Mouse (Mus musculus): ENCODE data around the gene Erp29. TPM values are rescaled to one million over a fixed set of nuclear protein-coding genes. Genes with fewer than 3 reads are reported as not detected.

Erp29 gene
- polyA plus RNA-seq, 1 experiment from 2014 or later, result 185 TPM

DNA sequence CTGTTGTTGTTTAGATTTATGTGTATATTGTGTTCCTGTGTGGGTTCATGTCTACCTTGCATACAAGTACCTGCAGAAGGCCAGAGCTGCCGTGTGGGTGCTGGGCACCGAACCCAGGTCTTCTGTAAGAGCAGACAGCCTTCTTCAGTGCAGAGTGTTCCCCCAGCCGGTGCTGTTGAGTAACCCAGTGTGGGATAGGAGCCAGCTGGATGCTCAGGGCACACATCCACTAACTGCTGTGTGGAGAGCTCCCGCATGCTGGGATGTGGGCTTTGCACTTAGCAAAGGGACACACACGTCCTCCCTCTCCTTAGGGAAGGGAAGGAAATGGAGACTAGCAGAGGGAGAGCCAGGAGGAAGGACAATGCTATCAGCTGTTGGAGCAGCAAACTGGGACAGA lies 14.2 kb downstream of the Erp29 start:
- WGBS, result 74% methylated on average over 5 of the region's 5 CpGs
- Histone ChIP-seq H3K36me3 (ENCODE audit: control insufficient read depth, insufficient read depth, low read length) (peaks cover 17% of the 10 kb centered on the region), H3K4me1 (ENCODE audit: control insufficient read depth, insufficient read depth, low read length) (no peaks in the 10 kb centered on the region), H3K4me3 (replicated peaks; ENCODE audit: low read length) (no peak overlapping the region), H3K9ac (ENCODE audit: low read length) (no peak overlapping the region), H3K27me3 (ENCODE audit: control insufficient read depth, insufficient read depth, low read length) (no peaks in the 10 kb centered on the region), H3K9me3 (replicated peaks; ENCODE audit: control insufficient read depth, low read length) (no peaks in the 10 kb centered on the region), H3K27ac (ENCODE audit: low read length) (no peak overlapping the region), H3K4me2 (ENCODE audit: low read depth, low read length) (no peak overlapping the region)
- no peak for ATAC-seq (ENCODE audit: insufficient read depth, low FRiP score)

DNA sequence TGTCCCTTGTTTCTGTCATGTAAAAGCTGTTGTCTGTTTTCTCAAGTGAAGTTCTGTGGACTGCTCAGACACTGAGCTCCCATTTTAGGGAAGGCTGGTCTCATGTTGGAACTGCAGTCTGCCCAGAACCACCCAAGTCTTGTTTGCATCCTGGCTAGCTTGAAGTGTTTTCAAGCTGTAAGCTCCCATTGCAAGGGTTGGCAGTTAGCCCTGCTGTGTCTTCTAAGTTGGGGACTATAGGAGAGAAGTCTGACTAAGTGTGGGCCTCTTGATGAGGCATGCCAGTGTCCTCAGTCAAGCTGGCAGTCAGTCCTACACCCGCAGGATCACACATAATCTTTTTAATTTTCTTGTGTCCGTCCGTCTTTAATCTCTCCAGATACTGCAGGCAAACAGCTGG lies 23.4 kb downstream of the Erp29 start:
- Histone ChIP-seq H3K4me3 (replicated peaks; ENCODE audit: low read length) (no peak overlapping the region), H3K4me2 (ENCODE audit: low read depth, low read length) (no peak overlapping the region), H3K27ac (ENCODE audit: low read length) (no peak overlapping the region), H3K9me3 (replicated peaks; ENCODE audit: control insufficient read depth, low read length) (no peaks in the 10 kb centered on the region), H3K9ac (ENCODE audit: low read length) (no peak overlapping the region), H3K36me3 (ENCODE audit: control insufficient read depth, insufficient read depth, low read length) (peaks cover 51% of the 10 kb centered on the region), H3K27me3 (ENCODE audit: control insufficient read depth, insufficient read depth, low read length) (no peaks in the 10 kb centered on the region), H3K4me1 (ENCODE audit: control insufficient read depth, insufficient read depth, low read length) (no peaks in the 10 kb centered on the region)
- 93% methylated on average over 3 of the region's 3 CpGs for WGBS
- ATAC-seq (ENCODE audit: insufficient read depth, low FRiP score), result no peak

DNA sequence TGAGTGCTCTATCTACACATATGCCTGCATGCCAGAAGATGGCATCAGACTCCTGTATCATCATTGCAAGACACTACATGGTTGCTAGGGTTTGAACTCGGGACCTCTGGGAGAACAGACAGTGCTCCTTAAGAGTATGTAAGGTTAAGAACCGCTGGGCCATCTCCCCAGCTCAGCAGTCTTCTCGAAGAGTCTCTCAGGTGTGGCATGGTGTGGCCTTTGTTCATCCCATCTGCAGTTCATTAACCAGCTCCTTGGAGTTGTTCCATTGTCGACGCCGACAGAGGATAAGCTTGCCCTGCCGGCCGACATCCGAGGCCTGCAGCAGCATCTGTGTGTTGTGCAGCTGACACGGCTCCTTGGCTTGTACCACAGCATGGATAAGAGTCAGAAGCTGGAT lies 29.0 kb downstream of the Erp29 start:
- Histone ChIP-seq H3K4me1 (ENCODE audit: control insufficient read depth, insufficient read depth, low read length) (no peaks in the 10 kb centered on the region), H3K36me3 (ENCODE audit: control insufficient read depth, insufficient read depth, low read length) (peaks cover 29% of the 10 kb centered on the region), H3K4me2 (ENCODE audit: low read depth, low read length) (no peak overlapping the region), H3K9me3 (replicated peaks; ENCODE audit: control insufficient read depth, low read length) (no peaks in the 10 kb centered on the region), H3K4me3 (replicated peaks; ENCODE audit: low read length) (no peak overlapping the region), H3K9ac (ENCODE audit: low read length) (no peak overlapping the region), H3K27me3 (ENCODE audit: control insufficient read depth, insufficient read depth, low read length) (no peaks in the 10 kb centered on the region), H3K27ac (ENCODE audit: low read length) (no peak overlapping the region)
- ATAC-seq (ENCODE audit: insufficient read depth, low FRiP score), result no peak
- 92% methylated on average over 10 of the region's 10 CpGs for WGBS

DNA sequence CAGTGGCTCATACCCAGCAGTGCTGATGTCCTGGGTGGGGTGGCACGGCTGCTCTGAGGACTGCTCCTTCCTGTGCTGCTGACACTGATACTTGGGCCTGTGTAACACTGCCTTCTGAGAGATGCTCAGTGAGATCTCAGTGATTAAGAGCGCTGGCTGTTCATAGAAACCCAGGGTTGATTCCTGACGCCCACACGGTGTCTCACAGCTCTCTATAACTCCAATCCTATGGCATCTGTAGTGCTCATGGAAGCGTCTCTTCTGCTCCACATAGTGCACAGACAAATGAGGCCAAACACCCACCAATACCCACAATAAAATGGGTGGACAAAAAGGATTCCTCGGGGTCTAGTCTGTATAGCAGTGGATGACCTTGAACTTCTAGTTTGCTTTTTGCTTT lies 29.5 kb downstream of the Erp29 start:
- no peak for ATAC-seq (ENCODE audit: insufficient read depth, low FRiP score)

DNA sequence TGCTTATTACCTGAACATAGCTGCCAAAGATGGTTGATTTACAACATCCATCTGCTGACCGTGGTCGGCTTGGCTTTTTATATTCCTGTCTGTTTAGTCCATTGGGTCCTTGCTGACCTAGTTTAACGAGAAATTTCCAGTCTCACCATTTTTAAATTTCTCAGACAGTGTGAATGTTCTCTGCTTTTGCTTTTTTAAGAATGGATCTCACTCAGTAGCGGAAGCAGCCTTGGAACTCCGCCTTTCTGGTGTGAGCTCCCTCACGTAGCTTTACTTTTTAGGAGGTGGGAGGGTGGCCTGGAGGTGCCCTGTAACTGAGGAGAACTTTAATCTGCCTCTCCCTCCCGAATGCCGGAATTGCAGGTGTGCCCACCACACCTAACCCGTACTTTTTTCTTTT lies 31.6 kb downstream of the Erp29 start:
- Histone ChIP-seq H3K36me3 (ENCODE audit: control insufficient read depth, insufficient read depth, low read length) (peaks cover 31% of the 10 kb centered on the region), H3K4me1 (ENCODE audit: control insufficient read depth, insufficient read depth, low read length) (no peaks in the 10 kb centered on the region), H3K27me3 (ENCODE audit: control insufficient read depth, insufficient read depth, low read length) (no peaks in the 10 kb centered on the region), H3K9ac (ENCODE audit: low read length) (no peak overlapping the region), H3K4me3 (replicated peaks; ENCODE audit: low read length) (no peak overlapping the region), H3K4me2 (ENCODE audit: low read depth, low read length) (no peak overlapping the region), H3K27ac (ENCODE audit: low read length) (no peak overlapping the region), H3K9me3 (replicated peaks; ENCODE audit: control insufficient read depth, low read length) (0 out of 2 replicates have a peak, but pooled peaks cover 4% of the 10 kb centered on the region)
- WGBS, result 88% methylated on average over 9 of the region's 9 CpGs
- ATAC-seq (ENCODE audit: insufficient read depth, low FRiP score), result no peak

More for the DNA sequence above, 29.5 kb downstream of the Erp29 start:
- Histone ChIP-seq H3K27ac (ENCODE audit: low read length) (no peak overlapping the region), H3K4me1 (ENCODE audit: control insufficient read depth, insufficient read depth, low read length) (no peaks in the 10 kb centered on the region), H3K36me3 (ENCODE audit: control insufficient read depth, insufficient read depth, low read length) (peaks cover 31% of the 10 kb centered on the region), H3K9ac (ENCODE audit: low read length) (no peak overlapping the region), H3K4me2 (ENCODE audit: low read depth, low read length) (no peak overlapping the region), H3K27me3 (ENCODE audit: control insufficient read depth, insufficient read depth, low read length) (no peaks in the 10 kb centered on the region), H3K4me3 (replicated peaks; ENCODE audit: low read length) (no peak overlapping the region), H3K9me3 (replicated peaks; ENCODE audit: control insufficient read depth, low read length) (no peaks in the 10 kb centered on the region)
- 91% methylated on average over 6 of the region's 6 CpGs for WGBS

DNA sequence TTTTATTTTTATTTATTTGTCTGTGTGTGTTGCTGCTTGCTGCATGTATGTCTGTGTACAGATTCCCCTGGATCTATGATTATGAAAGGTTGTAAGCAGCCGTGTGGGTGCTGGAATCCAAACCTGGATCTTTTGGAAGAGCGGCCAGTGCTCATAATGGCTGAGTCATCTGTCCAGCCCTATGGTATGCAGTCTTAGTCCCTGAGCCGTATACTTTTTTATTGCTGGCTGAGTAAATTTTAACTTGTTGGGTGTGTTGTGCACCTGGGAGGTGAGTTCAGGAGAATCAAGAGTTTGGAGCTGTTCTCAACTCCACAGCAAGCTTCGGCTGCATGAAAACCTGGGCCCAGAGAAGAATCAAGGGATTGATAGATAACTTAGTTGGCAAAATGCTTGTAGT lies 41.3 kb downstream of the Erp29 start:
- ATAC-seq (ENCODE audit: insufficient read depth, low FRiP score), result no peak
- no peaks in the 10 kb centered on the region for H3K27me3 ChIP-seq (ENCODE audit: control insufficient read depth, insufficient read depth, low read length)
- WGBS, result 86% methylated on average over 4 of the region's 4 CpGs
- no peaks in the 10 kb centered on the region for H3K9me3 ChIP-seq (replicated peaks; ENCODE audit: control insufficient read depth, low read length)
- no peak overlapping the region for H3K9ac ChIP-seq (ENCODE audit: low read length)
- no peak overlapping the region for H3K4me2 ChIP-seq (ENCODE audit: low read depth, low read length)
- no peak overlapping the region for H3K27ac ChIP-seq (ENCODE audit: low read length)
- no peak overlapping the region for H3K4me3 ChIP-seq (replicated peaks; ENCODE audit: low read length)
- H3K36me3 ChIP-seq (ENCODE audit: control insufficient read depth, insufficient read depth, low read length), result peaks cover 18% of the 10 kb centered on the region
- H3K4me1 ChIP-seq (ENCODE audit: control insufficient read depth, insufficient read depth, low read length), result no peaks in the 10 kb centered on the region

DNA sequence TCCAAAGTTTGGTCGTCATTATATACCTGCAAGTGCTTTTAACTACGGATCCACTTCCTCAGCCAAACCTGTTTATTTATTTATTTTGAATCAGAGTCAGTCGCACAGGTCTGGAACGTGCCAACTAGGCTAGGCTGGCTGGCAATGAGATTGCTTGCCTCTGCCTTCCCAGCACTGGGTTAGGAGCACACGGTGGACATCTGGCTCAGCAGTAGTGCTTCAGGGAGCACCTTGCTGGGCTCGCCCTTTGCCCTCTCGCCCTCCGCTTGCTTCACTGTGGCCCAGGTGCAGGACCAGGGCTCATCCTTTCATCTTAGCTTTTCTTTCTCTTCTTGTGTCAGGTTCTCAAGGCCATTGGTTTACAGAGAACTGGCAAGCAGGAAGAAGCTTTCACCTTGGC lies 44.5 kb downstream of the Erp29 start:
- no peak overlapping the region for H3K27ac ChIP-seq (ENCODE audit: low read length)
- no peak for ATAC-seq (ENCODE audit: insufficient read depth, low FRiP score)
- H3K36me3 ChIP-seq (ENCODE audit: control insufficient read depth, insufficient read depth, low read length), result peaks cover 14% of the 10 kb centered on the region; the same call in 1 of the 2 replicates
- WGBS, result 87% methylated on average over 8 of the region's 8 CpGs
- H3K4me2 ChIP-seq (ENCODE audit: low read depth, low read length), result no peak overlapping the region
- H3K9me3 ChIP-seq (replicated peaks; ENCODE audit: control insufficient read depth, low read length), result no peaks in the 10 kb centered on the region
- H3K4me3 ChIP-seq (replicated peaks; ENCODE audit: low read length), result no peak overlapping the region
- no peaks in the 10 kb centered on the region for H3K4me1 ChIP-seq (ENCODE audit: control insufficient read depth, insufficient read depth, low read length)
- no peak overlapping the region for H3K9ac ChIP-seq (ENCODE audit: low read length)
- H3K27me3 ChIP-seq (ENCODE audit: control insufficient read depth, insufficient read depth, low read length), result no peaks in the 10 kb centered on the region

DNA sequence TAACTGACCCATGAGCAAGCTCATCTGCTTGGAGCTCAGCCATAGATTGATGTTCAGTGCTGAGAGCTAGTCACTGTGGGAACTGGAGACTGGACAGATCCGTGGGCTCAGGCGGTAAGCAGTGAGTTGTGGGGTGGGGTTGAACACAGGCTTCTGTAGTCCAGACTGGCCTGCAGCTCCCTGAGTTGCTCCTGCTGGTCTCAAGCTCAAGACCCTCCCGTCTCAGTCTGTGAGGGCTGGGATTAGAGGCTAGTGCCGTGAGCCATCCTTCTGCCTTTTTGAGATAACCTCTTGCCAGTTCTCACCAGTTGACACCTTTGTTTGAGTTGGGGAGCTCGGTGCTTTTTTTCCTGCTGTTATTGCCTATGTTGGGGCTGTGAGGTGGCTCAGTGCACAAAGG lies 51.5 kb downstream of the Erp29 start:
- Histone ChIP-seq H3K9me3 (replicated peaks; ENCODE audit: control insufficient read depth, low read length) (no peaks in the 10 kb centered on the region), H3K27ac (ENCODE audit: low read length) (no peak overlapping the region), H3K4me3 (replicated peaks; ENCODE audit: low read length) (no peak overlapping the region), H3K27me3 (ENCODE audit: control insufficient read depth, insufficient read depth, low read length) (no peaks in the 10 kb centered on the region), H3K4me2 (ENCODE audit: low read depth, low read length) (no peak overlapping the region), H3K9ac (ENCODE audit: low read length) (no peak overlapping the region), H3K4me1 (ENCODE audit: control insufficient read depth, insufficient read depth, low read length) (peaks cover 17% of the 10 kb centered on the region), H3K36me3 (ENCODE audit: control insufficient read depth, insufficient read depth, low read length) (no peaks in the 10 kb centered on the region)
- 64% methylated on average over 5 of the region's 5 CpGs for WGBS
- ATAC-seq (ENCODE audit: insufficient read depth, low FRiP score), result no peak

DNA sequence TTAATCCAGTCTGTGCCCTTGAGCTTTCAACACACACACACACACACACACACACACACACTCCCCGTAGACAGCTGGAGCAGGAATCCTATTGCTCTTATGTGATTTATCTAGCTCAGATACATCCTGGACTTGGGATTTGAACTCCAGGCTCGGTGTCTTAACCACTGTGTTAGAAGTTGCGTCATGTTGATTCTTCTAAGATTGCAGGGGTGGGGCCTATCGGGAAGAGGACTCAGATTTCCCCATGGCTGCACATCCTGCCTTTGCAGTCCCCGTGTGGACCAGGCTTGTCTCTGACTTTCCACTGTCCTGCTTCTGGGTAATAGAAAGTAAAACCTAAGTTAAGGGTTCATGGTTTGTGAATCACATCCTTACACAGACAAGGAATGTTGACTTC lies 52.2 kb downstream of the Erp29 start:
- H3K9ac ChIP-seq (ENCODE audit: low read length), result no peak overlapping the region
- no peak overlapping the region for H3K27ac ChIP-seq (ENCODE audit: low read length)
- WGBS, result 55% methylated on average over 5 of the region's 5 CpGs
- no peaks in the 10 kb centered on the region for H3K27me3 ChIP-seq (ENCODE audit: control insufficient read depth, insufficient read depth, low read length)
- peaks cover 17% of the 10 kb centered on the region for H3K4me1 ChIP-seq (ENCODE audit: control insufficient read depth, insufficient read depth, low read length)
- no peaks in the 10 kb centered on the region for H3K9me3 ChIP-seq (replicated peaks; ENCODE audit: control insufficient read depth, low read length)
- no peaks in the 10 kb centered on the region for H3K36me3 ChIP-seq (ENCODE audit: control insufficient read depth, insufficient read depth, low read length)
- no peak overlapping the region for H3K4me2 ChIP-seq (ENCODE audit: low read depth, low read length)
- no peak for ATAC-seq (ENCODE audit: insufficient read depth, low FRiP score)
- no peak overlapping the region for H3K4me3 ChIP-seq (replicated peaks; ENCODE audit: low read length)

DNA sequence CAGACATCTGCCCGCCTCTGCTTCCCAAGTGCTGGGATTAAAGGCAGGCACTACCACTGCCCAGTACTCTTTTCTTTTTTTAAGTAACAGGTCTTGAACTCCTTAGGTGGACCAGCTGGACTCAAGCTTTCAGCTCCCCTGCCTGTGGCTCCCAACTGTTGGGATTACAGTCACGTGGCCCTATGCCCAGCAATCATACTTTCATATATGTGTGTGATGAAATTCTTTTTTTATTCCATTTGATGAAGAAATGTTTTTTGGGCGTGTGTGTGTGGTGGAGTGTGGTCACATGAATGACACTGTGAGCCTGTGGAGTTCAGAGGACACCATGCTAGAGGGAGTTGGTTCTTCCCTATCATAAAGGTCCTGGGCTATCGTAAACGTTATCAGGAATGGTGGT lies 52.8 kb downstream of the Erp29 start:
- WGBS, result 88% methylated on average over 5 of the region's 5 CpGs
- H3K27me3 ChIP-seq (ENCODE audit: control insufficient read depth, insufficient read depth, low read length), result no peaks in the 10 kb centered on the region
- H3K9ac ChIP-seq (ENCODE audit: low read length), result peak overlapping the region; percentile 83
- no peaks in the 10 kb centered on the region for H3K36me3 ChIP-seq (ENCODE audit: control insufficient read depth, insufficient read depth, low read length)
- no peak overlapping the region for H3K4me3 ChIP-seq (replicated peaks; ENCODE audit: low read length)
- H3K9me3 ChIP-seq (replicated peaks; ENCODE audit: control insufficient read depth, low read length), result no peaks in the 10 kb centered on the region
- H3K4me1 ChIP-seq (ENCODE audit: control insufficient read depth, insufficient read depth, low read length), result peaks cover 17% of the 10 kb centered on the region
- ATAC-seq (ENCODE audit: insufficient read depth, low FRiP score), result no peak
- H3K27ac ChIP-seq (ENCODE audit: low read length), result no peak overlapping the region
- peak overlapping the region; percentile 93; the same call in 1 of the 2 replicates for H3K4me2 ChIP-seq (ENCODE audit: low read depth, low read length)

All from stomach, embryonic 16.5 days (tissue).